Mouse (Mus musculus): ENCODE results near the gene Stx18. TPM values are rescaled to one million over a fixed set of nuclear protein-coding genes. Genes with fewer than 3 reads are reported as not detected.

The Stx18 gene
- 44.8 and 52.3 TPM in 2 replicates for polyA plus RNA-seq (2012; rRNA removed)

DNA sequence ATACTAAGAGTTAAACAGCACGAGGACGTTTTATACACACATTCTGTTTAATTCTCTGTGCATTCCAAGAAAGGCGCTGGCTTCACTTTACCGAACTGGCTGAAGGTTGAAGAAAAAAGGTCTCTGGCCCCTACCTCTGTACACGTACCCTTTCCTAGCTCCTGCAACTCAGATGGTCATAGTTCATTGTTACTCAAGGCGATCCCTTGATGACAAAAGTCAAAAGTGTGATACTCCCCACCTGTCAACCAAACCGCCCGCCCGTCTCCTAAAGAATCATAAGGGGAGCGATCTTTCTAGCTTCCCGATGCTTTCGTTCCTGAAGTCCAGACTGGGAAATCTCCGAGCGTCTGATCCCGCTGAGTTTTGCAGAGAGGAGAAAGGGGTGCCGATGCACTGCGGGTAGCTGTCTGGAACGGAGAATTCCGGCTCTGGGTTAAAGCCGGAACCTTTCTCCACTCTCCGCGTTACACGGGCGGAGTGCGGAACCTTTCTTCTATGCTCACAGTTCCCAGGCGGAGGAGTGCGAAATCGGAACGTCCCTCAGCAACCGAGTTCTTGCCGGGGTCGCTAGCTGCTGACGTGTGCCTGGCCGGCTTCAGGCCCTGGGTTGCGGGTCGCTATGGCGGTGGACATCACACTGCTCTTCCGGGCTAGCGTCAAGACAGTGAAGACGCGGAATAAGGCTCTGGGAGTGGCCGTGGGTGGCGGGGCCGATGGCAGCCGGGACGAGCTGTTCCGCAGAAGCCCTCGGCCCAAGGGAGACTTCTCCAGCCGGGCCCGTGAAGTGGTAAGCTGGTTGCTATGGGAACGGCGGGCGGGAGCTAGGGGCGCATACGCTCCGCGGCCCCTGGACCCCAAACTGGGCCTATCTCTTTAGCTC is at the start of gene Stx18:
TSS of gene Stx18 (plus strand) at position 33 of the 883 bp plus-strand sequence.
- DNase-seq = peak; percentile 88 to 92
- Histone ChIP-seq H3K27me3 (ENCODE audit: control insufficient read depth, insufficient read depth, low read length) (no peaks in the 10 kb centered on the region), H3K4me1 (ENCODE audit: control insufficient read depth, insufficient read depth, low read length) (peaks cover 3% of the 10 kb centered on the region; the same call in 1 of the 2 replicates), H3K27ac (ENCODE audit: insufficient read depth, low read length) (peak within 1 kb of the TSS; percentile 42), H3K4me3 (replicated peaks; ENCODE audit: insufficient read depth, low read depth, low read length) (peak within 1 kb of the TSS; percentile 82)
- WGBS = under 1% methylated on average over 57 of the region's 57 CpGs
- TF ChIP-seq CTCF (IDR thresholded peaks at IDR 0.05; ENCODE audit: borderline replicate concordance, insufficient read depth, low read depth, low read length) (no peak), POLR2A (IDR thresholded peaks at IDR 0.05; ENCODE audit: borderline replicate concordance, insufficient read depth, low read length) (peak; percentile 68)

DNA sequence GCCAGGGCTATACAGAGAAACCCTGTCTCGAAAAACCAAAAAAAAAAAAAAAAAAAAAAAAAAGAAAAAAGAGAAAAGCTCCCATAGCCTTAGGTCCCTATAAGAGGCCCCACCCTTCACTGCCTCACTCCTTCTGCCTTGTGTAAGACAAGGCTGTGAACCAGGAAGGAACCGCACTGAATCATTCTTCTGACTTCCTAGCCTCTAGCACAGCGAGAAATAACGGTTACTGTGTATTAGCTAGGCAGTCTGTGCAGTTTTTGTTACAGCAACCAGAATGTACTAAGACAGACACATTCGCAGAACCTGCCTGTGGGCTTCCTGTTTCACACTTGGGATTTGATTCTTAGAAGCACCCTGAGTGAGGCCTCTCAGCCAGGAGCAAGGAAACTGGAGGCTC is 46.2 kb upstream of the Stx18 start:
- H3K27ac ChIP-seq (ENCODE audit: insufficient read depth, low read length) = no peak overlapping the region
- no peaks in the 10 kb centered on the region for H3K4me1 ChIP-seq (ENCODE audit: control insufficient read depth, insufficient read depth, low read length)
- WGBS = 88% methylated on average over 5 of the region's 5 CpGs
- no peak for DNase-seq
- no peak for TF ChIP-seq POLR2A (IDR thresholded peaks at IDR 0.05; ENCODE audit: borderline replicate concordance, insufficient read depth, low read length)
- no peak for TF ChIP-seq CTCF (IDR thresholded peaks at IDR 0.05; ENCODE audit: borderline replicate concordance, insufficient read depth, low read depth, low read length)
- no peaks in the 10 kb centered on the region; the same call in 1 of the 2 replicates for H3K27me3 ChIP-seq (ENCODE audit: control insufficient read depth, insufficient read depth, low read length)
- no peak overlapping the region for H3K4me3 ChIP-seq (replicated peaks; ENCODE audit: insufficient read depth, low read depth, low read length)

DNA sequence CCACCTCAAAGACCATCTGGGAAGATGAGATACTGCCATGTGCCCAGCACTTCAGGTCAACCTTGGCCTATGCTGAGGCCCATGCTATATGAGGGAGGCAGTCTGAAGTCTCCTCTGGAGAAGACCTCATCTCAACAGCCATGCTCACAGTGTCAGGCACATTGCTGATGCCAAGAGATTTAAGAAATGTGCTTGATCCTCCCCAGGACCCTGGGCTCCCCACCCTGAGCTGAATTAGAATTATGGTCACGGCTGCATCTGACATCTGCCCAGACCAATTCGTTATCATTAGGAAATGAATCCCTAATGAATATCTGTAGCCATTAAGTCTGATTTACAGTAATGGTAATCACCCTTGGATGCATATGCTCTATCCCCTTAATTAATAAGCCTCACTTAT is 39.7 kb upstream of the Stx18 start:
- no peak overlapping the region for H3K27ac ChIP-seq (ENCODE audit: insufficient read depth, low read length)
- WGBS = 67% methylated on average over 2 of the region's 2 CpGs
- H3K27me3 ChIP-seq (ENCODE audit: control insufficient read depth, insufficient read depth, low read length) = no peaks in the 10 kb centered on the region; the same call in 1 of the 2 replicates
- no peak for TF ChIP-seq CTCF (IDR thresholded peaks at IDR 0.05; ENCODE audit: borderline replicate concordance, insufficient read depth, low read depth, low read length)
- no peak for TF ChIP-seq POLR2A (IDR thresholded peaks at IDR 0.05; ENCODE audit: borderline replicate concordance, insufficient read depth, low read length)
- H3K4me1 ChIP-seq (ENCODE audit: control insufficient read depth, insufficient read depth, low read length) = no peaks in the 10 kb centered on the region
- no peak overlapping the region for H3K4me3 ChIP-seq (replicated peaks; ENCODE audit: insufficient read depth, low read depth, low read length)
- DNase-seq = no peak

DNA sequence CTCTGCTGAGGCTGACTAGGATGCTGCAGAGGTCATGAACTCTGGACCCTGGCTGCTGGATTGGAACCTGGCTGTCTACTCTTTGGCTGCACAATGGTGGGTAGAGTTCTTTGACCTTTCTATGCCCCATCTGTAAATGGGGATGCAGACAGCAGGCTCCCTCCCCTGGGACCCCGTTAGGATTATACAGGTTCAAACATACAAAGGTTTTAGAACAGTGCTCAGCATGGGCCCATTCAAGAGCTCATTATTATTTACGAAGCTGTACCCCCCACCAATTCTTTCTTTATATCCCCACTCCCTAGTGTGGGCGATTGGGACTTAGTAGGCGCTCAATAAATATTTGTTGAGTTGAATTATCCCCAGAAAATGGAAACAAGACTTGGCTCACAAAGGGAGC is 36.0 kb upstream of the Stx18 start:
- Histone ChIP-seq H3K27ac (ENCODE audit: insufficient read depth, low read length) (no peak overlapping the region), H3K4me3 (replicated peaks; ENCODE audit: insufficient read depth, low read depth, low read length) (no peak overlapping the region), H3K27me3 (ENCODE audit: control insufficient read depth, insufficient read depth, low read length) (no peaks in the 10 kb centered on the region; the same call in 1 of the 2 replicates), H3K4me1 (ENCODE audit: control insufficient read depth, insufficient read depth, low read length) (no peaks in the 10 kb centered on the region)
- no peak for TF ChIP-seq CTCF (IDR thresholded peaks at IDR 0.05; ENCODE audit: borderline replicate concordance, insufficient read depth, low read depth, low read length)
- TF ChIP-seq POLR2A (IDR thresholded peaks at IDR 0.05; ENCODE audit: borderline replicate concordance, insufficient read depth, low read length) = no peak
- WGBS = 21% methylated on average over 4 of the region's 4 CpGs
- DNase-seq = no peak

DNA sequence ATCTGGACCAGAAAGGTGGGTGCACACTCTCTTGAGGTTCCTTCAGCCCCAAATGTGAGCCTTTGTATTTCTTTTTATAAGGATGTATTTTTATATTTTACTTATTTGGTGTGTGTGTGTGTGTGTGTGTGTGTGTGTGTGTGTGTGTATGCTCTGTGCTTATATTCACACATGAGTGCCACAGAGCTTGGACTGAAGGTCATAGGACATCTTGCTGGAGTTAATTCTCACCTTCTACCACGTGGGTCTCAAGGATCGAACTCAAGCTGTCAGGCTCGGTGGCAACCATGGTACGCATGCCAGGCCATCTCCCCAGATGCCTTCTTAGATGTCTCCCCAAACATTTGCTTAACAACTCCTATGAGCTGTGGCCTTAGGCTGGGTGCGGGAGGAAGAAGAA is 33.8 kb upstream of the Stx18 start:
- H3K4me3 ChIP-seq (replicated peaks; ENCODE audit: insufficient read depth, low read depth, low read length) = no peak overlapping the region
- TF ChIP-seq CTCF (IDR thresholded peaks at IDR 0.05; ENCODE audit: borderline replicate concordance, insufficient read depth, low read depth, low read length) (no peak), POLR2A (IDR thresholded peaks at IDR 0.05; ENCODE audit: borderline replicate concordance, insufficient read depth, low read length) (no peak)
- no peaks in the 10 kb centered on the region; the same call in 1 of the 2 replicates for H3K27me3 ChIP-seq (ENCODE audit: control insufficient read depth, insufficient read depth, low read length)
- H3K27ac ChIP-seq (ENCODE audit: insufficient read depth, low read length) = no peak overlapping the region
- 79% methylated on average over 5 of the region's 5 CpGs for WGBS
- DNase-seq = no peak
- H3K4me1 ChIP-seq (ENCODE audit: control insufficient read depth, insufficient read depth, low read length) = no peaks in the 10 kb centered on the region

DNA sequence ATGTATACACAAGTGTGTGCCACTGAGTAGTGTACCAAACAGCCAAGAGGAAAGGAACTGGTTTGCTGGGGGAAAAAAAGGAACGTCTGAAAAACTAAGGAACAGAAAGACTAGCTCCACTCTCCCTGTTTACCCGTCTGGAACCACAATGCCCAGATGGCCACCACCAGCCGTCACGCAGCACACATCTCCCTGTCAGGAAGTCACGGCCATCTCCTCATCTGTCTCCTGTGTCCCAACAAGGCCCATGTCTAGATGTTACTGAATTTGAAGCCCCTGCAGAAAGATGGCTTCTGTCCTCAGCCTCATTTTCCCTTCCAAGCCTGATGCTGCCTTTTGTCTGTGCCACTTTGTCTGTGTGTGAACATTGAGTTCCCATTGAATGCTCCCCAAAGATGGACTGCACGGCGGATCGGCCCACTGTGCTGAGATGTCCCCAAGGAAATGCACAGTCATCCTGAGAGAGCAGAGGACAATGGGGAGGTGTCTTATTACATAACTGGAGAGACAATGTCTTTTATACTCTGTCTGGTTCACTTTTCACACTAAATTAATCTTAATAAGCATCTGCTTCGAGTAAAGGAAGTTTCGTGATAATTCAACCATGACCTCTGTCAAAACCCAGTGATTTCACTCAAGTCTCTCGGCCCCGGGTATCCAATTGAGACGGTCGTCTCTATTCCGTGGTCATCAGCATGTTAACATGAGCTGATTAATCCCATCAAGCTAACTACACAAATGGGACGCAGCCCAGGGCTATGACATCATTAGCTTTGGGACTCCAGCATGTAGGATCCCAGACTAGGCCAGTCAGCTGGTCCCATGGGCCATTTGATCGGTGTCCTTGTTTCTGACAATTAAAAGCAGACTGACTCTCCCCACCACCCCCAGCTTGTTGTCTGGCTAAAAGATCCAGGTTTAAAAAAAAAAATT is 31.9 kb upstream of the Stx18 start:
- no peak overlapping the region for H3K27ac ChIP-seq (ENCODE audit: insufficient read depth, low read length)
- no peak overlapping the region for H3K4me3 ChIP-seq (replicated peaks; ENCODE audit: insufficient read depth, low read depth, low read length)
- H3K27me3 ChIP-seq (ENCODE audit: control insufficient read depth, insufficient read depth, low read length) = no peaks in the 10 kb centered on the region
- TF ChIP-seq CTCF (IDR thresholded peaks at IDR 0.05; ENCODE audit: borderline replicate concordance, insufficient read depth, low read depth, low read length) = no peak
- TF ChIP-seq POLR2A (IDR thresholded peaks at IDR 0.05; ENCODE audit: borderline replicate concordance, insufficient read depth, low read length) = no peak
- DNase-seq = no peak
- 27% methylated on average over 17 of the region's 17 CpGs for WGBS
- no peaks in the 10 kb centered on the region for H3K4me1 ChIP-seq (ENCODE audit: control insufficient read depth, insufficient read depth, low read length)

DNA sequence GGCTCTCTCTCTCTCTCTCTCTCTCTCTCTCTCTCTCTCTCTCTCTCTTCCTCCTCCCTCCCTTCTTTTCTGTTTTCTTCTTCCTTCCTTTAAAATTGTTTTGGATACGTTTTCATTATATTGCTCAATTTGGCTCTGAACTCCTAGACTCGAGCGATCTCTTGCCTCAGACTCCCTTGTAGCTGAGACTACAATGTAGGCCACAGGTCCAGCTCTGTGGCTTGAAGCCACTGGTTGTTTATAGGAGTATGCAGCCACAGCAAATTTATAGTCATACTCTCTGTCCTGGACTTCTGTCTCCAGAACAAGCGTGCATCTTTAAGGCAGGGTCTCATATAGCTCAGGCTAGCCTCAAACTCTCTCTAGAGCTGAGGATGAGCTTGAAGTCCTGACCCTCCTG is 29.5 kb upstream of the Stx18 start:
- H3K27me3 ChIP-seq (ENCODE audit: control insufficient read depth, insufficient read depth, low read length) = no peaks in the 10 kb centered on the region
- H3K27ac ChIP-seq (ENCODE audit: insufficient read depth, low read length) = no peak overlapping the region
- TF ChIP-seq CTCF (IDR thresholded peaks at IDR 0.05; ENCODE audit: borderline replicate concordance, insufficient read depth, low read depth, low read length) (no peak), POLR2A (IDR thresholded peaks at IDR 0.05; ENCODE audit: borderline replicate concordance, insufficient read depth, low read length) (no peak)
- no peaks in the 10 kb centered on the region for H3K4me1 ChIP-seq (ENCODE audit: control insufficient read depth, insufficient read depth, low read length)
- WGBS = 91% methylated on average over 4 of the region's 4 CpGs
- no peak overlapping the region for H3K4me3 ChIP-seq (replicated peaks; ENCODE audit: insufficient read depth, low read depth, low read length)
- DNase-seq = no peak

Measured in cerebellum, adult 2 months (tissue).